Mouse (Mus musculus) heart, embryonic 14.5 days (tissue): Measurements from ENCODE around the gene Gm28038. TPM values are rescaled to one million over a fixed set of nuclear protein-coding genes. Genes with fewer than 3 reads are reported as not detected.

Experiments
- ATAC-seq: fragments of 200-750 bp; cut with Nextera tagmentation; 2 replicates; pipeline ENCODE4 v1.8.0; 2017; ENCODE audit warnings: low read depth, moderate TSS enrichment; ENCODE audit not compliant: insufficient number of reproducible peaks, insufficient read depth, low FRiP score
- H3K27ac ChIP-seq, 2 experiments: fragments of 200-500 bp in 1 of 2; fragments of 300-500 bp in 1 of 2; sonication (generic) in 1 of 2; replicated peaks in 1 of 2; 2 replicates each; pipeline ENCODE4 v1.5.1; 2012 to 2014; ENCODE audit warnings: low read depth in 2 of 2, low read length in 2 of 2, control low read depth in 1 of 2, mild to moderate bottlenecking in 1 of 2, mixed read lengths in 1 of 2; ENCODE audit not compliant: control insufficient read depth in 1 of 2, insufficient read depth in 1 of 2
- H3K27me3 ChIP-seq: fragments of 300-500 bp; sonication (generic); 2 replicates; pipeline ENCODE4 v1.6.1; 2014; ENCODE audit warnings: mild to moderate bottlenecking, low read length, control low read depth; ENCODE audit not compliant: control insufficient read depth, insufficient read depth
- H3K36me3 ChIP-seq: fragments of 300-500 bp; sonication (generic); 2 replicates; pipeline ENCODE4 v1.6.1; 2014; ENCODE audit warnings: mild to moderate bottlenecking, control low read depth, low read length, mixed read lengths; ENCODE audit not compliant: control insufficient read depth, insufficient read depth
- H3K4me1 ChIP-seq, 2 experiments: fragments of 200-500 bp in 1 of 2; fragments of 300-500 bp in 1 of 2; sonication (generic) in 1 of 2; 2 replicates each; pipeline ENCODE4 v1.6.1; 2012 to 2014; ENCODE audit warnings: low read length in 2 of 2, control low read depth in 1 of 2, mixed read lengths in 1 of 2; ENCODE audit not compliant: control insufficient read depth in 2 of 2, insufficient read depth in 2 of 2
- H3K4me2 ChIP-seq: fragments of 300-500 bp; sonication (generic); 2 replicates; pipeline ENCODE4 v1.6.1; 2014; ENCODE audit warnings: mild to moderate bottlenecking, low read length
- H3K4me3 ChIP-seq, 2 experiments: fragments of 200-500 bp in 1 of 2; fragments of 300-500 bp in 1 of 2; sonication (generic) in 1 of 2; 2 replicates each; pipeline ENCODE4 v1.5.1; 2012 to 2014; ENCODE audit warnings: low read length in 2 of 2, mild to moderate bottlenecking in 2 of 2, control low read depth in 1 of 2, low read depth in 1 of 2, moderate library complexity in 1 of 2; ENCODE audit not compliant: control insufficient read depth in 1 of 2, insufficient read depth in 1 of 2
- H3K9ac ChIP-seq: fragments of 300-500 bp; sonication (generic); 2 replicates; pipeline ENCODE4 v1.6.1; 2014; ENCODE audit warnings: mild to moderate bottlenecking, low read length
- H3K9me3 ChIP-seq: fragments of 300-500 bp; sonication (generic); 2 replicates; pipeline ENCODE4 v1.6.1; 2016; ENCODE audit warnings: low read length, control low read depth; ENCODE audit not compliant: control insufficient read depth
- WGBS: fragments of 180-500 bp; shearing (Covaris S2); extraction: QIAGEN DNeasy Blood & Tissue Kit; methylation state at CpG from one replicate; pipeline ENCODE4 v1.1.7; 2014; 5-methylcytosine and 5-hydroxymethylcytosine counted together
- polyA plus RNA-seq: library from polyadenylated mRNA; unstranded; fragments of >200 nt; fragmentation: Nextera tagmentation; extraction: Ambion mirVana; gene quantifications from 2 replicates; pipeline ENCODE4 v1.2.1, GENCODE M21; 2014

The Gm28038 gene
- polyA plus RNA-seq, 1 experiment from 2014 or later, result not detected

- no peak overlapping the region for H3K4me3 ChIP-seq
- H3K27ac ChIP-seq, result peak overlapping the region in 1 of 2 experiments; percentile 62; a peak in 3 of 4 replicates
- H3K4me2 ChIP-seq, result no peak overlapping the region
- ATAC-seq, result no peak
- WGBS, result 88% methylated on average over 10 of the region's 10 CpGs
- no peaks in the 10 kb centered on the region for H3K27me3 ChIP-seq
- peaks cover 7 to 13% of the 10 kb centered on the region in 2 experiments; a peak in 3 of 4 replicates for H3K4me1 ChIP-seq
- H3K9me3 ChIP-seq, result no peaks in the 10 kb centered on the region
- H3K9ac ChIP-seq, result no peak overlapping the region
- H3K36me3 ChIP-seq, result peaks cover 71% of the 10 kb centered on the region
Measured at GRCm38 (mm10) chr2:30250166-30251128, 30.4 kb upstream of the Gm28038 start.

DNA sequence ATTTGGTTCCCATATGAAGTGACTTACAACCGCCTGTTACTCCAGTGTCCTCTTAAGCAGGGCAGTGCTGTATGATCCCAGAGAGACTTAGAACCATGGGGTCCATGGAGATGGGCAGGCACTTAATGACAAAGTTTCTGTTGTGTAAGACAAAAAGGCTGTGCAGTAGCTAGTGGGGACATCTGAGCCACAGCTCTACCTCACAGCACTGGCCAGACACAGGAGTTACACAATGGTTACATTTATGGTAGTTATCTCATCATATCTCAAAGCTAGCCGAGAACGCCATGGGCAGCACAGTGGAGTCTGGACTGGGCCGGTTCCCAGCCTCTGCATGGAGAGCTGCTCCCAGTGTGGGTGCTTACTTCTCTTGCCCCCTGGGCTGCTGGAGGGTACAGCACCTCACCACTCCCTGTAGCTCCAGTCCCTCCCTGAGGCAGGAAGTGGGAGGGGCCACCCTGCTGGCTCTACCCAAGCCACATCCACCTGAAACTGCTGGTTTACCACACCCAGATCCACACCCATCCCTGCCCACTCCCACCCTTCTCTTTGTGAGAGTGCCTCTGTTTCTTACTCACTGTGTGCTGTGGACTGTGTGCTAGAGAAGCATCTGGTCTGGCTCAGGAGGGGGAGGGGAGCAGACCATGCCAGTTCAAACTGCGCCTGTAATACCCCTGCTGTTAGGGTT, 29.3 kb upstream of the Gm28038 start:
- no peak overlapping the region for H3K9ac ChIP-seq
- H3K4me3 ChIP-seq, result no peak overlapping the region
- peaks cover 7 to 11% of the 10 kb centered on the region in 2 experiments; a peak in 3 of 4 replicates for H3K4me1 ChIP-seq
- peaks cover 75% of the 10 kb centered on the region for H3K36me3 ChIP-seq
- H3K27me3 ChIP-seq, result no peaks in the 10 kb centered on the region
- WGBS, result 44% methylated on average over 5 of the region's 5 CpGs
- ATAC-seq, result peak; percentile 60
- no peak overlapping the region for H3K4me2 ChIP-seq
- peak overlapping the region; percentile 48 to 62; a peak in 3 of 4 replicates for H3K27ac ChIP-seq
- no peaks in the 10 kb centered on the region for H3K9me3 ChIP-seq

GRCm38 (mm10) chr2:30252521-30252920, 28.3 kb upstream of the Gm28038 start:
- H3K4me2 ChIP-seq, result no peak overlapping the region
- ATAC-seq, result no peak
- WGBS, result 75% methylated on average over 3 of the region's 3 CpGs
- no peak overlapping the region for H3K4me3 ChIP-seq
- H3K9me3 ChIP-seq, result no peaks in the 10 kb centered on the region
- H3K36me3 ChIP-seq, result peaks cover 85% of the 10 kb centered on the region
- peaks cover 7 to 12% of the 10 kb centered on the region in 2 experiments; a peak in 3 of 4 replicates for H3K4me1 ChIP-seq
- no peak overlapping the region; the same call in 1 of the 2 replicates for H3K9ac ChIP-seq
- H3K27me3 ChIP-seq, result no peaks in the 10 kb centered on the region
- H3K27ac ChIP-seq, result no peak overlapping the region

- peaks cover 84% of the 10 kb centered on the region for H3K36me3 ChIP-seq
- H3K9me3 ChIP-seq, result no peaks in the 10 kb centered on the region
- WGBS, result 73% methylated on average over 5 of the region's 5 CpGs
- no peak overlapping the region for H3K4me3 ChIP-seq
- no peaks in the 10 kb centered on the region for H3K27me3 ChIP-seq
- no peak overlapping the region for H3K4me2 ChIP-seq
- no peak overlapping the region for H3K27ac ChIP-seq
- ATAC-seq, result no peak
- H3K4me1 ChIP-seq, result peaks cover 19 to 24% of the 10 kb centered on the region in 2 experiments
- no peak overlapping the region for H3K9ac ChIP-seq
Measured at GRCm38 (mm10) chr2:30253809-30254208, 27.0 kb upstream of the Gm28038 start.

DNA sequence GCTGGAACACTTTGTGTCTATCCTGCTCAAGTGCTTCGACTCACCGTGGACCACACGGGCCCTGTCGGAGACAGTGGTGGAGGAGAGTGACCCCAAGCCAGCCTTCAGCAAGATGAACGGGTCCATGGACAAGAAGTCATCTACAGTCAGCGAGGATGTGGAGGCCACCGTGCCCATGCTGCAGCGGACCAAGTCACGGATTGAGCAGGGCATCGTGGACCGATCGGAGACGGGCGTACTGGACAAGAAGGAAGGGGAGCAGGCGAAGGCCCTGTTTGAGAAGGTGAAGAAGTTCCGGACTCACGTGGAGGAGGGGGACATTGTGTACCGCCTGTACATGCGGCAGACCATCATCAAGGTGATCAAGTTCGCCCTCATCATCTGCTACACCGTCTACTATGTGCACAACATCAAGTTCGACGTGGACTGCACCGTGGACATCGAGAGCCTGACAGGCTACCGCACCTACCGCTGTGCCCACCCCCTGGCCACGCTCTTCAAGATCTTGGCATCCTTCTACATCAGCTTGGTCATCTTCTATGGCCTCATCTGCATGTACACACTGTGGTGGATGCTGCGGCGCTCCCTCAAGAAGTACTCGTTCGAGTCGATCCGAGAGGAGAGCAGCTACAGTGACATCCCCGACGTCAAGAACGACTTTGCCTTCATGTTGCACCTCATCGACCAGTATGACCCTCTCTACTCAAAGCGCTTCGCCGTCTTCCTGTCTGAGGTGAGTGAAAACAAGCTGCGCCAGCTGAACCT, 25.0 kb upstream of the Gm28038 start:
- Histone ChIP-seq H3K4me1 (peaks cover 32 to 37% of the 10 kb centered on the region in 2 experiments), H3K27me3 (no peaks in the 10 kb centered on the region), H3K9ac (no peak overlapping the region), H3K4me2 (no peak overlapping the region), H3K27ac (no peak overlapping the region), H3K36me3 (peaks cover 84% of the 10 kb centered on the region), H3K4me3 (no peak overlapping the region), H3K9me3 (no peaks in the 10 kb centered on the region)
- no peak for ATAC-seq
- 97% methylated on average over 42 of the region's 42 CpGs for WGBS

GRCm38 (mm10) chr2:30256616-30257350, 24.1 kb upstream of the Gm28038 start:
- WGBS, result 96% methylated on average over 30 of the region's 30 CpGs
- peaks cover 91% of the 10 kb centered on the region for H3K36me3 ChIP-seq
- H3K9me3 ChIP-seq, result no peaks in the 10 kb centered on the region
- H3K4me1 ChIP-seq, result peaks cover 28% of the 10 kb centered on the region in 2 experiments
- H3K27ac ChIP-seq, result 0 out of 4 replicates have a peak overlapping the region, but pooled peaks of 1 of the 2 experiments have one; percentile 24
- ATAC-seq, result no peak
- H3K9ac ChIP-seq, result no peak overlapping the region
- H3K4me2 ChIP-seq, result no peak overlapping the region
- no peaks in the 10 kb centered on the region for H3K27me3 ChIP-seq
- H3K4me3 ChIP-seq, result no peak overlapping the region
